Mouse (Mus musculus): ENCODE data around the gene Mybpc2.

The Mybpc2 gene

GRCm38 (mm10) chr7:44524502-44524901, at the start of gene Mybpc2:
TSS of gene Mybpc2 (minus strand) at chr7:44524656.
- peak; percentile 40 for DNase-seq

GRCm38 (mm10) chr7:44572956-44573484, 48.6 kb upstream of the Mybpc2 start:
- DNase-seq: no peak

- DNase-seq: peak; percentile 79
Observed at GRCm38 (mm10) chr7:44572213-44572701, 47.8 kb upstream of the Mybpc2 start, which contains the start of gene Napsa. TSS of gene Napsa (plus strand) at chr7:44572380.

- peak; percentile 73 for DNase-seq
Observed at GRCm38 (mm10) chr7:44571811-44572210, 47.4 kb upstream of the Mybpc2 start.

- no peak for DNase-seq
Observed at GRCm38 (mm10) chr7:44570989-44571388, 46.5 kb upstream of the Mybpc2 start.

- DNase-seq: no peak
Observed at GRCm38 (mm10) chr7:44568803-44569202, 44.3 kb upstream of the Mybpc2 start.

- DNase-seq: no peak
Observed at GRCm38 (mm10) chr7:44565414-44565813, 41.0 kb upstream of the Mybpc2 start.

- DNase-seq: peak; percentile 83
Observed at GRCm38 (mm10) chr7:44564486-44564885, 40.0 kb upstream of the Mybpc2 start.

GRCm38 (mm10) chr7:44563284-44563683, 38.8 kb upstream of the Mybpc2 start:
- DNase-seq: no peak

GRCm38 (mm10) chr7:44560435-44561400, 36.3 kb upstream of the Mybpc2 start:
- DNase-seq: peak; percentile 87

GRCm38 (mm10) chr7:44557629-44558028, 33.2 kb upstream of the Mybpc2 start:
- no peak for DNase-seq

GRCm38 (mm10) chr7:44553826-44554225, 29.4 kb upstream of the Mybpc2 start, which contains the start of gene Nr1h2:
TSS of gene Nr1h2 (minus strand) at chr7:44553951.
- DNase-seq: peak; percentile 98

GRCm38 (mm10) chr7:44553196-44553764, 28.8 kb upstream of the Mybpc2 start:
- DNase-seq: peak; percentile 80

- no peak for DNase-seq
Observed at GRCm38 (mm10) chr7:44552141-44552908, 27.9 kb upstream of the Mybpc2 start.

- DNase-seq: no peak
Observed at GRCm38 (mm10) chr7:44551731-44552130, 27.3 kb upstream of the Mybpc2 start.

- DNase-seq: no peak
Observed at GRCm38 (mm10) chr7:44551301-44551700, 26.8 kb upstream of the Mybpc2 start.

- DNase-seq: no peak
Observed at GRCm38 (mm10) chr7:44550409-44550678, 25.9 kb upstream of the Mybpc2 start.

GRCm38 (mm10) chr7:44549621-44550408, 25.4 kb upstream of the Mybpc2 start:
- DNase-seq: no peak

- peak; percentile 100 for DNase-seq
Observed at GRCm38 (mm10) chr7:44548497-44549087, 24.1 kb upstream of the Mybpc2 start, which contains the start of gene Pold1. TSS of gene Pold1 (minus strand) at chr7:44548849.

GRCm38 (mm10) chr7:44547725-44548124, 23.3 kb upstream of the Mybpc2 start:
- no peak for DNase-seq

- DNase-seq: no peak
Observed at GRCm38 (mm10) chr7:44547041-44547440, 22.6 kb upstream of the Mybpc2 start.

GRCm38 (mm10) chr7:44546274-44546673, 21.8 kb upstream of the Mybpc2 start:
- no peak for DNase-seq
